Comparison of ENCODE assay signal across 15 mouse cellular contexts in the genomic region with DNA sequence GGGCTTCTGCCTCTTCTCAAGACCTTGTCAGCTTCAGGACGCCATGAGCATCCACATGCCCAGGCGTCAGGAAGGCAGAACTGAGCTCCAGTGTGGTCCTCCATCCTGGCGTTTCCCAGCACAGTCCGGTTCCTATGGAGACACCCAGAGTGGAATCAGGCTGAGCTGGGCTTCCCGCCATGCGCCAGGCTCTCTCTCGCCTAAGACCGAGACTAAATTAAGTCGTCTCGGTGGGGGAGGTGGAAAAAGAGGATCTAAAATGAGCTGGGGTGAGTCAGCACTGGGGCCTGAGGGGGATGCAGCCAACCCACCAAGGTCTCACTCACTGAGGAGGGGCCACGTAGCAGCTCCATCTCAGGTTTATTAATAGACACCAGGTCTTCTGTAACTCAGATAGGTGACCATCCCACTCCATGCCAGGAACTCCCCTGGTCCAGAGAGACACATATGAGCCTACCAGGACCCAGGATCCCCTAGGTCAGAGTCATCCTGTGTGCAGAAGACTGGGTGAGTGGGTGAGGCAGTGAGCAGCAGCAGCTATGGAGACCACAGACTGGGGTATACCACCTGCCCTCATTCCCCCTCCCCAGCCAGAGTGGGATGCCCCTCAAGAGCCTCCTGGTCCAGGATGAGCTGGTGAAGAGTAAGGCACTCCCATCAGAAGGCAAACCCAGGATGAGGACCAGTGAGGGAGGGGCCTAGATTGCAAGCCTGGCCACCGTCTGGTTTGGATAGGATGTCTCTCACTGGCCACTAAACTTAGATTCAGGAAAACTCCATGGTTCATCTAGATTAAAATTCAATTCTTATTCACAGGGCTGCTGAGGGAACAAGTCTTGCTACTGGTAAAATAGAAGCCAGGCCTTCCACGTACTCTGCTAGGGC. TPM values are rescaled to one million over a fixed set of nuclear protein-coding genes. Genes with fewer than 3 reads are reported as not detected.
DNase-seq lines count a peak whose midpoint lies in the region; ATAC-seq lines count a peak whose summit lies in the region.
"Had no signal": no experiment of that assay in that cellular context is flagged by ENCODE, and none has a peak within 500 bp of the region (broad histone marks: within the 10 kb centered on the region; RNA-seq: fewer than 3 reads in every experiment).

No protein-coding gene starts in this region.

- H3K4me1 ChIP-seq in midbrain, embryonic 14.5 days (ENCODE audit: control insufficient read depth, insufficient read depth, low read length): no peaks in the 10 kb centered on the region
- no peaks in the 10 kb centered on the region for H3K4me1 ChIP-seq in midbrain, embryonic 15.5 days
- 0 out of 2 replicates have a peak, but pooled peaks cover 2% of the 10 kb centered on the region for H3K4me1 ChIP-seq in neural tube, embryonic 15.5 days
- H3K4me1 ChIP-seq: forebrain, embryonic 13.5 days had no signal

- no peak overlapping the region for H3K9ac ChIP-seq in midbrain, embryonic 14.5 days (replicated peaks; ENCODE audit: low read length)
- no peak overlapping the region for H3K9ac ChIP-seq in midbrain, embryonic 15.5 days
- H3K9ac ChIP-seq in neural tube, embryonic 15.5 days (replicated peaks): no peak overlapping the region
- H3K9ac ChIP-seq: forebrain, embryonic 13.5 days had no signal

- H3K27me3 ChIP-seq in midbrain, embryonic 14.5 days (ENCODE audit: control insufficient read depth, insufficient read depth, low read length): peaks cover 6% of the 10 kb centered on the region; the same call in 1 of the 2 replicates
- H3K27me3 ChIP-seq in midbrain, embryonic 15.5 days (replicated peaks): peaks cover 8% of the 10 kb centered on the region
- peaks cover 21% of the 10 kb centered on the region; the same call in 1 of the 2 replicates for H3K27me3 ChIP-seq in neural tube, embryonic 15.5 days (replicated peaks)

- H3K4me2 ChIP-seq in midbrain, embryonic 14.5 days (ENCODE audit: low read length): no peak overlapping the region
- H3K4me2 ChIP-seq in midbrain, embryonic 15.5 days: no peak overlapping the region
- H3K4me2 ChIP-seq in neural tube, embryonic 15.5 days: no peak overlapping the region
- H3K4me2 ChIP-seq: forebrain, embryonic 13.5 days; liver, embryonic 11.5 days had no signal

- no peak overlapping the region for H3K27ac ChIP-seq in midbrain, embryonic 14.5 days (replicated peaks; ENCODE audit: low read depth, low read length)
- no peak overlapping the region for H3K27ac ChIP-seq in midbrain, embryonic 15.5 days
- H3K27ac ChIP-seq in neural tube, embryonic 15.5 days (replicated peaks): no peak overlapping the region
- H3K27ac ChIP-seq: forebrain, embryonic 13.5 days had no signal

- DNase-seq in midbrain, embryonic 14.5 days: peak; percentile 33
- DNase-seq in frontal cortex, postnatal 14 days (ENCODE audit: low spot score in 2 of 2): peak; percentile 56 to 67
- peak; percentile 76 to 78 for DNase-seq in left cerebral cortex, postnatal 10 days (ENCODE audit: extremely low spot score in 1 of 2, low spot score in 2 of 2)
- peak; percentile 72 for DNase-seq in right cerebral cortex, postnatal 4 days
- DNase-seq in cerebellum, adult 8-10 months: no peak
- DNase-seq in heart, adult 9 months (ENCODE audit: low spot score in 2 of 2): no peak
- DNase-seq: heart, adult 11 months; heart, postnatal 36 days; kidney, postnatal 10 days; lung, postnatal 36 days had no signal

- intact Hi-C loops in left cerebral cortex, postnatal 10 days (cut with DNase I): no loop called here

- ATAC-seq in midbrain, embryonic 14.5 days (ENCODE audit: low FRiP score, low TSS enrichment): no peak
- no peak for ATAC-seq in midbrain, embryonic 15.5 days (replicated peaks)
- ATAC-seq in neural tube, embryonic 15.5 days (ENCODE audit: low FRiP score): no peak
- ATAC-seq: forebrain, embryonic 13.5 days had no signal

- H3K36me3 ChIP-seq in midbrain, embryonic 14.5 days (ENCODE audit: control insufficient read depth, insufficient read depth, low read length): no peaks in the 10 kb centered on the region
- H3K36me3 ChIP-seq in midbrain, embryonic 15.5 days (replicated peaks): no peaks in the 10 kb centered on the region
- no peaks in the 10 kb centered on the region for H3K36me3 ChIP-seq in neural tube, embryonic 15.5 days

- no peak overlapping the region for H3K4me3 ChIP-seq in midbrain, embryonic 14.5 days (replicated peaks; ENCODE audit: low read depth, low read length)
- H3K4me3 ChIP-seq in midbrain, embryonic 15.5 days: no peak overlapping the region
- no peak overlapping the region for H3K4me3 ChIP-seq in neural tube, embryonic 15.5 days (replicated peaks)
- H3K4me3 ChIP-seq: forebrain, embryonic 13.5 days had no signal

- no peaks in the 10 kb centered on the region for H3K9me3 ChIP-seq in midbrain, embryonic 14.5 days (ENCODE audit: control insufficient read depth, low read length)
- no peaks in the 10 kb centered on the region for H3K9me3 ChIP-seq in midbrain, embryonic 15.5 days
- no peaks in the 10 kb centered on the region for H3K9me3 ChIP-seq in neural tube, embryonic 15.5 days (replicated peaks)
- H3K9me3 ChIP-seq: forebrain, embryonic 13.5 days had no signal

- 18% methylated on average over 13 of the region's 13 CpGs for WGBS in midbrain, embryonic 14.5 days
- WGBS in midbrain, embryonic 15.5 days: 18% methylated on average over 13 of the region's 13 CpGs
- 40% methylated on average over 13 of the region's 13 CpGs for WGBS in neural tube, embryonic 15.5 days

RNA-seq across cellular contexts. Expression of gene Theg, which starts 10.2 kb away (rescaled TPM):
- not detected in 2 replicates for polyA plus RNA-seq in midbrain, embryonic 14.5 days (2014; fragmentation: Nextera tagmentation; extraction: Ambion mirVana)
- polyA plus RNA-seq in midbrain, embryonic 15.5 days (2015; fragmentation: Nextera tagmentation; extraction: Ambion mirVana): not detected in 2 replicates
- not detected for total RNA-seq in left cerebral cortex, postnatal 10 days (2021)
- 0.37 TPM in 1 of 2 replicates, not detected in the other for polyA plus RNA-seq in neural tube, embryonic 15.5 days (2015; fragmentation: Nextera tagmentation; extraction: Ambion mirVana)
- total RNA-seq: heart, postnatal 36 days had no signal
- polyA plus RNA-seq: forebrain, embryonic 13.5 days; liver, embryonic 11.5 days; stomach, embryonic 16.5 days had no signal

RNA-seq across cellular contexts. Expression of gene C2cd4c, which starts 16.5 kb away (rescaled TPM):
- polyA plus RNA-seq in midbrain, embryonic 14.5 days (2014; fragmentation: Nextera tagmentation; extraction: Ambion mirVana): 0.84 and 1.4 TPM in 2 replicates
- polyA plus RNA-seq in midbrain, embryonic 15.5 days (2015; fragmentation: Nextera tagmentation; extraction: Ambion mirVana): 0.49 and 0.95 TPM in 2 replicates
- total RNA-seq in left cerebral cortex, postnatal 10 days (2021): 10 to 100 TPM; 13.3 to 14.2 TPM
- 0.40 and 0.55 TPM in 2 replicates for polyA plus RNA-seq in neural tube, embryonic 15.5 days (2015; fragmentation: Nextera tagmentation; extraction: Ambion mirVana)
- polyA plus RNA-seq: liver, embryonic 11.5 days had no signal

RNA-seq across cellular contexts. Expression of gene Shc2, which starts 40.4 kb away (rescaled TPM):
- polyA plus RNA-seq in midbrain, embryonic 14.5 days (2014; fragmentation: Nextera tagmentation; extraction: Ambion mirVana): 17.2 and 21.6 TPM in 2 replicates
- 27.9 and 30.1 TPM in 2 replicates for polyA plus RNA-seq in midbrain, embryonic 15.5 days (2015; fragmentation: Nextera tagmentation; extraction: Ambion mirVana)
- total RNA-seq in left cerebral cortex, postnatal 10 days (2021): 10 to 100 TPM; 47.1 to 50.7 TPM
- 24.7 and 28.9 TPM in 2 replicates for polyA plus RNA-seq in neural tube, embryonic 15.5 days (2015; fragmentation: Nextera tagmentation; extraction: Ambion mirVana)

RNA-seq across cellular contexts. Expression of gene Mier2, which starts 42.3 kb away (rescaled TPM):
- polyA plus RNA-seq in midbrain, embryonic 14.5 days (2014; fragmentation: Nextera tagmentation; extraction: Ambion mirVana): 48.8 and 64.3 TPM in 2 replicates
- 70.4 and 72.5 TPM in 2 replicates for polyA plus RNA-seq in midbrain, embryonic 15.5 days (2015; fragmentation: Nextera tagmentation; extraction: Ambion mirVana)
- 10 to 100 TPM; 47.5 to 50.2 TPM for total RNA-seq in left cerebral cortex, postnatal 10 days (2021)
- polyA plus RNA-seq in neural tube, embryonic 15.5 days (2015; fragmentation: Nextera tagmentation; extraction: Ambion mirVana): 61.7 and 68.6 TPM in 2 replicates

RNA-seq across cellular contexts. Expression of gene Odf3l2, which starts 48.2 kb away (rescaled TPM):
- polyA plus RNA-seq in midbrain, embryonic 14.5 days (2014; fragmentation: Nextera tagmentation; extraction: Ambion mirVana): 0.17 and 0.40 TPM in 2 replicates
- polyA plus RNA-seq in midbrain, embryonic 15.5 days (2015; fragmentation: Nextera tagmentation; extraction: Ambion mirVana): 0.41 and 0.44 TPM in 2 replicates
- under 1 TPM; 0.39 to 0.73 TPM for total RNA-seq in left cerebral cortex, postnatal 10 days (2021)
- polyA plus RNA-seq in neural tube, embryonic 15.5 days (2015; fragmentation: Nextera tagmentation; extraction: Ambion mirVana): 0.14 and 0.17 TPM in 2 replicates
- total RNA-seq: heart, postnatal 36 days had no signal
- polyA plus RNA-seq: liver, embryonic 11.5 days; stomach, embryonic 16.5 days had no signal

Comparison
In these comparisons a context has a peak if more than half of its experiments do, and no peak if none do; other contexts are left out.
1. DNase-seq: peak in midbrain, embryonic 14.5 days (single experiment), frontal cortex, postnatal 14 days (2 of 2), left cerebral cortex, postnatal 10 days (2 of 2) and right cerebral cortex, postnatal 4 days (single experiment); none in cerebellum, adult 8-10 months (single experiment) and heart, adult 9 months (0 of 2).